Mouse (Mus musculus) c-Kit-positive CD71-positive TER-119-positive erythroid progenitor cells, embryonic 14.5 days (primary cell): ENCODE results near the gene Gpc1.

Source experiments
- DNase-seq: peaks from one replicate; pipeline ENCODE4 v3.0.0-alpha.2; 2013; ENCODE audit warnings: low spot score

The Gpc1 gene

GRCm38 (mm10) chr1:92831188-92832001 lies at the start of gene Gpc1:
Gene Gpc1 (plus strand): TSS chr1:92831645.
- DNase-seq, result no peak

GRCm38 (mm10) chr1:92781862-92782261 lies 49.6 kb upstream of the Gpc1 start:
- no peak for DNase-seq

- DNase-seq, result no peak
Observed at GRCm38 (mm10) chr1:92782587-92782986, 48.9 kb upstream of the Gpc1 start.

GRCm38 (mm10) chr1:92787221-92787620 lies 44.2 kb upstream of the Gpc1 start:
- no peak for DNase-seq

GRCm38 (mm10) chr1:92788049-92788448 lies 43.4 kb upstream of the Gpc1 start:
- DNase-seq, result no peak

- no peak for DNase-seq
Observed at GRCm38 (mm10) chr1:92790628-92791027, 40.8 kb upstream of the Gpc1 start.

- no peak for DNase-seq
Observed at GRCm38 (mm10) chr1:92791070-92791831, 40.2 kb upstream of the Gpc1 start.

GRCm38 (mm10) chr1:92793781-92794180 lies 37.7 kb upstream of the Gpc1 start:
- no peak for DNase-seq

- no peak for DNase-seq
Observed at GRCm38 (mm10) chr1:92798425-92798824, 33.0 kb upstream of the Gpc1 start.

- DNase-seq, result no peak
Observed at GRCm38 (mm10) chr1:92799653-92800052, 31.8 kb upstream of the Gpc1 start.

GRCm38 (mm10) chr1:92802362-92802761 lies 29.1 kb upstream of the Gpc1 start:
- no peak for DNase-seq

- DNase-seq, result no peak
Observed at GRCm38 (mm10) chr1:92803376-92803775, 28.1 kb upstream of the Gpc1 start.

GRCm38 (mm10) chr1:92805181-92805580 lies 26.3 kb upstream of the Gpc1 start:
- DNase-seq, result no peak

- DNase-seq, result no peak
Observed at GRCm38 (mm10) chr1:92805836-92806235, 25.6 kb upstream of the Gpc1 start.

GRCm38 (mm10) chr1:92806720-92807119 lies 24.7 kb upstream of the Gpc1 start:
- DNase-seq, result no peak

GRCm38 (mm10) chr1:92809621-92810020 lies 21.8 kb upstream of the Gpc1 start:
- DNase-seq, result no peak

- DNase-seq, result no peak
Observed at GRCm38 (mm10) chr1:92814319-92814718, 17.1 kb upstream of the Gpc1 start.

GRCm38 (mm10) chr1:92815100-92815499 lies 16.3 kb upstream of the Gpc1 start:
- DNase-seq, result no peak

- DNase-seq, result no peak
Observed at GRCm38 (mm10) chr1:92815756-92816294, 15.6 kb upstream of the Gpc1 start.

GRCm38 (mm10) chr1:92830626-92831187 lies 738 bp upstream of the Gpc1 start:
- DNase-seq, result no peak

GRCm38 (mm10) chr1:92832011-92833010 lies 866 bp downstream of the Gpc1 start:
- DNase-seq, result no peak
